In the genomic region with DNA sequence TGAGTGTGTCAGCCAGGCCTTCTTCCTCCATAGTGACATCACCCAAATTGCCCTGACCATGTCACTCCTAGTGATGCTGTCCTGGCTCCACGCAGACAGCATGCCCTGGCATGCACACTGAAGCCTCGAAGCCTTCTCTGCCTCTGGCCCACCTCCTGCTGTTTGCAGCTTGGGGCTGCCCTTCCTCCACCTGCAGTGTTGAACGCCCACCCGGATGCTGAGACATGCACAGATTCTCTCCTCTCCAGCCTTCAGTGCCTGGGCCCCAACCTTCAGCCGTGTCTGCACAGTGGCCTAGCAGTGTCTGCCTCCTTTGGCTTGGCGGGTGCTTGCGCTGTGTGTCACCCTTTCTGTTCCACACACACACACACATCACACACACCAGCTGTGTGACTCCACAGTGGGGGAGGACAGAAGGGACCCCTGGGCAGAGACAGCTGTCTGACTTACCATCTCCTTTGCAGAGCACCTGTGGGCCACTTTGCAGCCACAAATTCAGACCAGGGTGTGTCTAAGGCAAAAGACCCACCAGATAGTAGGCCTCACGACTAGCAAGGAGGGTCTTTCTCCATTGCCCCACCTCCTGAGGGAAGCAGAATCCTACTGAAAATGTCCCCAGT, we compare ENCODE assay signal across 9 mouse cellular contexts. TPM values are rescaled to one million over a fixed set of nuclear protein-coding genes. Genes with fewer than 3 reads are reported as not detected.
DNase-seq lines count a peak whose midpoint lies in the region; ATAC-seq and TF ChIP-seq lines count a peak whose summit lies in the region.
"Had no signal": no experiment of that assay in that cellular context is flagged by ENCODE, and none has a peak within 500 bp of the region (broad histone marks: within the 10 kb centered on the region; RNA-seq: fewer than 3 reads in every experiment).

No protein-coding gene starts in this region.

- no peak overlapping the region for H3K9ac ChIP-seq in kidney, embryonic 15.5 days
- H3K9ac ChIP-seq in ES-E14 (ENCODE audit: insufficient read depth, low read depth, low read length, poor library complexity, severe bottlenecking), result peak overlapping the region; percentile 10; the same call in 1 of the 2 replicates
- H3K9ac ChIP-seq in neural tube, embryonic 13.5 days, result no peak overlapping the region

- H3K4me3 ChIP-seq in kidney, embryonic 15.5 days (replicated peaks), result no peak overlapping the region
- no peak overlapping the region for H3K4me3 ChIP-seq in ES-E14 (ENCODE audit: insufficient read depth in 1 of 2, low read depth in 1 of 2, low read length in 2 of 2, poor library complexity in 1 of 2, severe bottlenecking in 1 of 2)
- no peak overlapping the region for H3K4me3 ChIP-seq in hindbrain, embryonic 10.5 days
- H3K4me3 ChIP-seq in neural tube, embryonic 13.5 days, result no peak overlapping the region
- H3K4me3 ChIP-seq: erythroblast, embryonic 14.5 days had no signal

- peak overlapping the region; percentile 11; the same call in 1 of the 2 replicates for H3K27ac ChIP-seq in kidney, embryonic 15.5 days
- 0 out of 2 replicates have a peak overlapping the region, but pooled peaks have one; percentile 27 for H3K27ac ChIP-seq in ES-E14 (ENCODE audit: insufficient read depth, low read depth, low read length, poor library complexity, severe bottlenecking)
- H3K27ac ChIP-seq in hindbrain, embryonic 10.5 days, result peak overlapping the region; percentile 95
- 0 out of 2 replicates have a peak overlapping the region, but pooled peaks have one; percentile 24 for H3K27ac ChIP-seq in neural tube, embryonic 13.5 days (replicated peaks)

- H3K9me3 ChIP-seq in kidney, embryonic 15.5 days (replicated peaks), result no peaks in the 10 kb centered on the region
- no peaks in the 10 kb centered on the region for H3K9me3 ChIP-seq in ES-E14 (ENCODE audit: control insufficient read depth, insufficient read depth, low read depth, low read length)
- H3K9me3 ChIP-seq in hindbrain, embryonic 10.5 days, result no peaks in the 10 kb centered on the region
- no peaks in the 10 kb centered on the region for H3K9me3 ChIP-seq in neural tube, embryonic 13.5 days

- no peak for DNase-seq in kidney, adult 8-10 months
- no peak for DNase-seq in ES-E14 (ENCODE audit: low read depth, low spot score)
- DNase-seq in hindbrain, embryonic 10.5 days (ENCODE audit: low spot score), result no peak
- DNase-seq in cerebellum, postnatal 25 days, result no peak
- DNase-seq in c-Kit-positive CD71-positive TER-119-positive erythroid progenitor cells, embryonic 14.5 days (ENCODE audit: low spot score), result no peak

- WGBS in kidney, embryonic 15.5 days, result 76% methylated on average over 8 of the region's 8 CpGs
- WGBS in hindbrain, embryonic 10.5 days, result 75% methylated on average over 8 of the region's 8 CpGs
- 68% methylated on average over 8 of the region's 8 CpGs for WGBS in neural tube, embryonic 13.5 days

- peaks cover 55% of the 10 kb centered on the region for H3K4me1 ChIP-seq in kidney, embryonic 15.5 days
- H3K4me1 ChIP-seq in ES-E14 (ENCODE audit: control insufficient read depth in 2 of 2, insufficient read depth in 2 of 2, low read length in 2 of 2, poor library complexity in 1 of 2), result peaks cover 0 to 46% of the 10 kb centered on the region in 2 experiments; a peak in 3 of 4 replicates
- peaks cover 70% of the 10 kb centered on the region for H3K4me1 ChIP-seq in hindbrain, embryonic 10.5 days (replicated peaks)
- H3K4me1 ChIP-seq in neural tube, embryonic 13.5 days (replicated peaks), result peaks cover 69% of the 10 kb centered on the region

- no peak overlapping the region for H3K4me2 ChIP-seq in kidney, embryonic 15.5 days
- H3K4me2 ChIP-seq in neural tube, embryonic 13.5 days, result no peak overlapping the region

- H3K27me3 ChIP-seq in kidney, embryonic 15.5 days, result no peaks in the 10 kb centered on the region
- H3K27me3 ChIP-seq in hindbrain, embryonic 10.5 days (ENCODE audit: insufficient read depth, poor library complexity, severe bottlenecking), result no peaks in the 10 kb centered on the region
- H3K27me3 ChIP-seq in neural tube, embryonic 13.5 days, result no peaks in the 10 kb centered on the region

- H3K36me3 ChIP-seq in kidney, embryonic 15.5 days, result peaks cover 13% of the 10 kb centered on the region; the same call in 1 of the 2 replicates
- peaks cover 2% of the 10 kb centered on the region; the same call in 1 of the 2 replicates for H3K36me3 ChIP-seq in ES-E14 (ENCODE audit: control insufficient read depth, insufficient read depth, low read length, poor library complexity, severe bottlenecking)
- peaks cover 10% of the 10 kb centered on the region; the same call in 1 of the 2 replicates for H3K36me3 ChIP-seq in hindbrain, embryonic 10.5 days
- 0 out of 2 replicates have a peak, but pooled peaks cover 5% of the 10 kb centered on the region for H3K36me3 ChIP-seq in neural tube, embryonic 13.5 days

- in situ Hi-C loops in ES-E14 (cut with MboI; ENCODE audit: low sequenced_read_pairs in 2 of 2, unreplicated experiment in 2 of 2), result no loop called here

- ATAC-seq in kidney, embryonic 15.5 days (replicated peaks; ENCODE audit: low FRiP score), result no peak
- no peak for ATAC-seq in neural tube, embryonic 13.5 days (ENCODE audit: low read depth)
- ATAC-seq in megakaryocyte-erythroid progenitor cell, adult 5-6 weeks (replicated peaks; ENCODE audit: low FRiP score, low TSS enrichment, poor library complexity, severe bottlenecking), result no peak

TF ChIP-seq in ES-E14, 5 proteins besides CTCF, POLR2A, EP300 and RAD21:
- TF ChIP-seq ZNF384 (IDR thresholded peaks at IDR 0.05; ENCODE audit: low read depth, low read length) (no peak), ZC3H11A (IDR thresholded peaks at IDR 0.05; ENCODE audit: borderline replicate concordance, low read depth, low read length) (no peak), CHD2 (IDR thresholded peaks at IDR 0.05; ENCODE audit: low read depth, low read length) (no peak), MAFK (IDR thresholded peaks at IDR 0.05; ENCODE audit: insufficient read depth, low read depth, low read length) (no peak)
TF ChIP-seq in ES-E14: peak in this region for 0.

RNA-seq across cellular contexts. Expression of gene Dnajb12, which starts 22.7 kb away (rescaled TPM):
- polyA plus RNA-seq in kidney, embryonic 15.5 days (2015; fragmentation: Nextera tagmentation; extraction: Ambion mirVana), result 27.1 and 30.2 TPM in 2 replicates
- 38.2 and 47.8 TPM in 2 replicates for total RNA-seq in ES-E14 (2012; rRNA removed)
- polyA plus RNA-seq in hindbrain, embryonic 10.5 days (2016; fragmentation: Nextera tagmentation; extraction: Ambion mirVana), result 27.2 and 31.5 TPM in 2 replicates
- 20.4 and 21.2 TPM in 2 replicates for polyA plus RNA-seq in neural tube, embryonic 13.5 days (2015; fragmentation: Nextera tagmentation; extraction: Ambion mirVana)
- total RNA-seq in megakaryocyte-erythroid progenitor cell, adult 5-6 weeks (2014; fragmentation: Nextera tagmentation), result 27.1 and 35.8 TPM in 2 replicates
- total RNA-seq in megakaryocyte-erythroid progenitor cell, adult 5-6 weeks (2017), result 15.1 and 27.7 TPM in 2 replicates

RNA-seq across cellular contexts. Expression of gene Ddit4, which starts 49.5 kb away (rescaled TPM):
- 31.0 and 36.3 TPM in 2 replicates for polyA plus RNA-seq in kidney, embryonic 15.5 days (2015; fragmentation: Nextera tagmentation; extraction: Ambion mirVana)
- 33.9 and 42.1 TPM in 2 replicates for total RNA-seq in ES-E14 (2012; rRNA removed)
- 37.5 and 37.6 TPM in 2 replicates for polyA plus RNA-seq in hindbrain, embryonic 10.5 days (2016; fragmentation: Nextera tagmentation; extraction: Ambion mirVana)
- polyA plus RNA-seq in neural tube, embryonic 13.5 days (2015; fragmentation: Nextera tagmentation; extraction: Ambion mirVana), result 72.8 and 78.2 TPM in 2 replicates
- total RNA-seq in megakaryocyte-erythroid progenitor cell, adult 5-6 weeks (2014; fragmentation: Nextera tagmentation), result 2.0 and 3.0 TPM in 2 replicates
- total RNA-seq in megakaryocyte-erythroid progenitor cell, adult 5-6 weeks (2017), result 2.0 and 4.4 TPM in 2 replicates

Comparison
In these comparisons a context has a peak if more than half of its experiments do, and no peak if none do; other contexts are left out.
1. H3K27ac ChIP-seq: peak in every context shown above with its lines; median percentile 95 in hindbrain, embryonic 10.5 days; 27 in ES-E14; 24 in neural tube, embryonic 13.5 days; 11 in kidney, embryonic 15.5 days.